Mouse (Mus musculus) testis, adult 10 weeks (tissue): ENCODE results near the gene Rnf168. TPM values are rescaled to one million over a fixed set of nuclear protein-coding genes. Genes with fewer than 3 reads are reported as not detected.

ENCODE experiments used
- polyA plus RNA-seq: library from polyadenylated mRNA; stranded (reverse); fragments of 350-450 nt; fragmentation: Illumina TruSeq; extraction: RNeasy Lipid Tissue Mini Kit (QIAGEN cat#74804); gene quantifications from one replicate; pipeline ENCODE4 v1.2.3, GENCODE M21; 2014; ENCODE audit warnings: low read depth, low replicate concordance

Gene Rnf168
- polyA plus RNA-seq: 44.4 TPM

DNA sequence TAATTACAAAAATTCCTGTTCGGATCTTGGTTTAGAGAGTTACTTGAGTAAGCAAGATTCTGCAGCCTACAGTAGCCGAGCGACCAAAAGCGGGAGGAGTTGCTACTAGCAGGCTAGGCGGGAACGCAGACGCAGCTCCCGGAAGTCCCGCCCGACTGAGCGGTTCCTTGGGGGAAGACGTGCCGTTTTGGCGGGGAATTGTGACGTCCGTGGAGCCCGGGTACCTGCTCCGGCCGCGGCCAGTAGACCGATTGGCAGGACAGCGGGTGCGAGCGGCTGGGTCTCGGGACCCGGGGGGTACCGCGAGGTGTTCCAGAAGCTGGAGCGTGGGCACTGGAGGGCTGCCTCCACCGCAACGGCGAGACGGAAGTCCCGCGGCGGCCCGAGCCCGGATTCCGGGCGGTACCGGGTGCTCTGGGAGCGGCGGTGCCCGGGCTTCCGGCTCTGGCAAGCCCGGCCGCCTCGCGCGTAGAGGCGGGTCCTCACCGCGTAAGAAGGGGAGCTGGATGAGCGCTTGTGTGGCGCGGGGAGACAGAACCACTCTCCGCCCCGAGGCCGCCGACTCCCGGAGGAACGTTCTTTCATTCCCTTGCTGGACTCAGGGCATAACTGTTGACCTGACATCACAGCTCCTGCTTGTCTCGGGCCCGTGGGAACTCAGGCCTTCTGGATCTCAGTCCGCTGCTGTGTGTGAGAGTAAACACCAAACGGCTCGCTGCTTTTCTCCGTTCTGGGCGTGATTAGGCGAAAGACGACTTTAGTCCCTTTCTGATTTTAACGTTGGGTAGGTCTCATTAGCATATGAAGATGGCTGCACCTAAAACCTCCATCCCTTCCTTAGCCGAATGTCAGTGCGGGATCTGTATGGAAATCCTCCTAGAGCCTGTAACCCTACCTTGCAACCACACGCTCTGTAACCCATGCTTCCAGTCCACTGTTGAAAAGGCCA, at the start of gene Rnf168:
TSS of gene Rnf168 (plus strand) at position 152 of the 949 bp plus-strand sequence.

DNA sequence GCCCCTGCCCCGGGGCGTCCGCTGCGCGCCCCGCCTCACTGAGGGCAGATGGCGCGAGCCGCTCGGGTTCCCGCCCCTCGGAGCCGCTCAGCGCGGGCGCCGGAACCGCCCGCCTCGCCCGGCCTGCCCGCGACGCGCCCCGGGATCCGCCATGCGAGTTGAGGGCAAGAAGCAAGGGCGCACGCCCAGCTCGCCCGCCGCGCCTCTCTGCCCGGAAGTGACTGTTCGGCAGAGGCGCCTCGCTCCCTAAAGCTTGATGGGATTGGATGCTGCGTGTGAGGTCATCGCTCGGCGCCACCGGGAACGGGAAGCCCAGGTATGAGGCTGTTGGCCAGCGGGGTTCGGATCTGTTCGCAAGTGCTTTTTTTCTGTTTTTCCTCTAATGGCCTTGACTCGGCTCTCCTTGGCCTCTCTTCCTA, 30.3 kb upstream of the Rnf168 start, which contains the start of the genes Fbxo45 and Wdr53:
TSS of gene Fbxo45 (minus strand) at position 207 of the 419 bp plus-strand sequence.
TSS of gene Wdr53 (plus strand) at position 276 of the 419 bp plus-strand sequence.

DNA sequence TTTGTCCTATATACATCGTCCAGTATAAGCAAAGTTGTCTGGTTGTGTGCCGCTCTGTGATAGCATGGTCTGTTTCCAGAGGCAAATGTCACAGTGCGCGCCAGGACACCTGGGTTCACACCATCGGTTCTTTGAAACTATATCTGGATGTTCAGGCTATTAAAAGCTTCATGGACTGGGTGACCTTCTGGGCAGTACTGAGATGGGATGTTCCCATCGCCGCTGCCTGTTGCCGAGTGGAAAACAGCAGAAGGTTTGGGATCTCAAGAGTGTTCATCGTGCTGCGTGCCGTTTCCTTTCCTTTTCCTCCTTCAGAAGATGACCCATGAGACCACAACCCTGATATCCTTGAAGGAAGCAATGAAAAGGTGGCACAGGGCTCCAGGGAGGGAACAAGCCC, 6.0 kb upstream of the Rnf168 start, which contains the start of gene Smco1:
TSS of gene Smco1 (plus strand) at position 178 of the 400 bp plus-strand sequence.

DNA sequence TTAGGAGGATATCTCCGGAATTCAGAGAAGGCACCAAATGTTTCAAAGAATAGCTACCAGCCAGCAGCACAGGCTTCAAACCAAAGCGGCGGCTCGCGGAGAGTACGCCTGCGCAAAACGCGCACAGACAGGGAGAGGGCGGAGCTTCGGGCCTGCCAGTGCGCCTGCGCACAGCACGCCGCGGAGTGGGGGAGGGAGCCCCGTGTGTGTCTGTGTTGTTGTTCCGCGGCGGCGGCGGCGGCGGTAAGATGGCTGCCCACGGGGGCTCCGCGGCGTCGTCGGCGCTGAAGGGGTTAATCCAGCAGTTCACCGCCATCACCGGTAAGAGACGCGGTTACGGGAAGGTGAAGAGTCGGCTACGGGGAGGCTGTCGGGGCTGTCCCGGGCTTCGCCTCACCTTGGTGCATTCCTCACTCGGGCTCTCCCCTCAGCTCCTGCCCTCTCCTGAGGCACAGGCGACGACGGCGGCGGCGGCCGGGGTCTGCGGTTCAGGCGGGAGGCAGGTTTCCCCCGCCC, 54.8 kb downstream of the Rnf168 start, which contains the start of gene Ubxn7:
TSS of gene Ubxn7 (plus strand) at position 218 of the 516 bp plus-strand sequence.

Other genes starting within 250 kb of the Rnf168 start
- gene Pak2, start 198.1 kb upstream of the Rnf168 start, polyA plus RNA-seq: 28.9 TPM
- gene Pigx, start 177.7 kb upstream of the Rnf168 start, polyA plus RNA-seq: 18.1 TPM
- gene Cep19, start 177.7 kb upstream of the Rnf168 start, polyA plus RNA-seq: 66.8 TPM
- 0.71 TPM for gene Nrros, start 111.9 kb upstream of the Rnf168 start, polyA plus RNA-seq
- 4.3 TPM for gene Bex6, start 97.6 kb upstream of the Rnf168 start, polyA plus RNA-seq
- 10.3 TPM for gene Fbxo45, start 30.3 kb upstream of the Rnf168 start, polyA plus RNA-seq
- 32.9 TPM for gene Wdr53, start 30.2 kb upstream of the Rnf168 start, polyA plus RNA-seq
- 0.14 TPM for gene Smco1, start 6.0 kb upstream of the Rnf168 start, polyA plus RNA-seq
- 41.1 TPM for gene Ubxn7, start 54.8 kb downstream of the Rnf168 start, polyA plus RNA-seq
- gene Tm4sf19, start 123.0 kb downstream of the Rnf168 start, polyA plus RNA-seq: 0.28 TPM
- gene Tctex1d2, start 142.2 kb downstream of the Rnf168 start, polyA plus RNA-seq: 396 TPM
- 62.2 TPM for gene Pcyt1a, start 153.5 kb downstream of the Rnf168 start, polyA plus RNA-seq
- not detected for gene Slc51a, start 210.4 kb downstream of the Rnf168 start, polyA plus RNA-seq
- gene Zdhhc19, start 218.8 kb downstream of the Rnf168 start, polyA plus RNA-seq: 15.5 TPM